Mouse (Mus musculus): ENCODE measurements around the gene Srd5a1. TPM values are rescaled to one million over a fixed set of nuclear protein-coding genes. Genes with fewer than 3 reads are reported as not detected.

Srd5a1 gene
- polyA plus RNA-seq, 1 experiment from 2014 or later, result 27.9 TPM

DNA sequence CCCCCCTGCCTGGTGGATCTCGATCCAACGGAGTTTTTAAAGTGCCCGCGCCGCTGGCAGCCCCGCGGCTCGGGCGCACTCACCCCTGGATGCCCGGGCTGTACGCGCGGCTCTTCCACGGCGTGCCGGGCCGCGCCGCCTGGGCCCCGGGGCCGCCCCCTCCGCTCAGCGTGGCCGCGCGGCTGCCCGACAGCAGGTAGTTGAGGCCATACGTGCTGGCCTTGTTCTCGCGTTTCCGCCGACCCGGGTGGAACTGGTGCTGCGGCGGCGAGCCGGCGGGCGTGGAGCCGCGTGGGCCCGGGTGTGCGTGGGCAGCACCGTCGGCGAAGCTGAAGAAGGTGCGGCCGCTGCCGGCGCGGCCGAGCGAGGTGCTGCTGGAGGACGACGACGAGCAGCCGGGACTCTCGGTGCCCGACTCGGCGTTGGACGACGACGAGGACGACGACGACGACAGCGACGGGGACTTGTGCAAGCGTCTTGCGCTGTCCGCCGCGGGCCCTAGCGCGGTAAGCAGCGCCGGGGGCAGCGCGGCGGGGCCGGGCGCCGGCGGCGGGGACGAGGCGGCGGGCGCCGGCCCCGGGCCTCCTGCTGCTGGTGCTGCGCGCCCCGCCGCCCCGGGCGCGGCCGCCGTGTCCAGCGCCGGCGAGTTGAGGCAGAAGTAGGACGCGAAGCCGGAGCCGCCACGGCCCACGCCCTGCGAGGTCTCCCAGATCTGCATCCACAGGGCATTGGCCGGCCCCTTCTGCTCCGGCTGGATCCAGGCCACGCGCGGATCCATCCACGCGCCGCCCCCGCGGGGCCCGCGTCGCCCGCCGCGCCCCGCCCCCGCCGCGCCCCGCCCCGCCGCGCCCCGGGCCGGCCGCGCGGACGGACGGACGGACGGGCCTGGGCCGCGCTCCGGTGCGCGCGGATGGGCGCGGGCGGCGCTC is 77.6 kb downstream of the Srd5a1 start, which contains the start of gene Nsun2:
Gene Nsun2 (plus strand): TSS at position 342 of the 929 bp plus-strand sequence.
- Histone ChIP-seq H3K4me1 (replicated peaks) (peaks cover 54% of the 10 kb centered on the region), H3K9me3 (no peaks in the 10 kb centered on the region), H3K4me2 (peak within 1 kb of the TSS; percentile 96), H3K27ac (replicated peaks) (peak within 1 kb of the TSS; percentile 96), H3K36me3 (no peaks in the 10 kb centered on the region), H3K9ac (peak within 1 kb of the TSS; percentile 76), H3K27me3 (no peaks in the 10 kb centered on the region), H3K4me3 (peak within 1 kb of the TSS; percentile 72)
- peak; percentile 19 for ATAC-seq (ENCODE audit: low FRiP score, low read depth)
- WGBS, result under 1% methylated on average over 92 of the region's 155 CpGs

DNA sequence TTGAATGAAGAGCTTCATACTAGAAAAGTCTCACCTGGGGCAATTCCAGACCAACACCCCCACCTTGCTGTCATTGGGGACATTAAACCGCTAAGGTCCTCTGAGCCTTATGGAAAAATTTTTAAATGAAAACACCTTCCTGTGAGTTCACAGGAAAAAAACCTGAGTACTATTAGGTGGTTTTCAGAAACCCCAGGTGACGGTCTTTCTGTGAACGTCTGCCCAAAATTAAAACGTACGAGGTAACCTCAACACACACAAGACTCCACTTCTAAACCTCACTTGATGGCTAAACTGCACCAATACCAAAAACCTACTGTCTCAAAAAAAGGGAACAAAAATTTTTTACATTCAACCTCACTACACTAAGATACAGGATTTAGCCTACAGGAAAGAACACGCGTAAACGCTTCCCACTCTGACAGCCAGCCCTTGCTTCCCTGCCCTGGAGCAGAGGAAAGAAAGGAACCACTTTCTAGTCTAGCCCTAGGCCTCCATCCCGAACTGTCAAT is 78.3 kb downstream of the Srd5a1 start:
- Histone ChIP-seq H3K36me3 (no peaks in the 10 kb centered on the region), H3K9ac (peak overlapping the region; percentile 76), H3K27ac (replicated peaks) (peak overlapping the region; percentile 96), H3K27me3 (no peaks in the 10 kb centered on the region), H3K4me2 (peak overlapping the region; percentile 96), H3K4me1 (replicated peaks) (peaks cover 58% of the 10 kb centered on the region), H3K9me3 (no peaks in the 10 kb centered on the region), H3K4me3 (peak overlapping the region; percentile 72)
- WGBS, result under 1% methylated on average over 9 of the region's 9 CpGs
- no peak for ATAC-seq (ENCODE audit: low FRiP score, low read depth)

DNA sequence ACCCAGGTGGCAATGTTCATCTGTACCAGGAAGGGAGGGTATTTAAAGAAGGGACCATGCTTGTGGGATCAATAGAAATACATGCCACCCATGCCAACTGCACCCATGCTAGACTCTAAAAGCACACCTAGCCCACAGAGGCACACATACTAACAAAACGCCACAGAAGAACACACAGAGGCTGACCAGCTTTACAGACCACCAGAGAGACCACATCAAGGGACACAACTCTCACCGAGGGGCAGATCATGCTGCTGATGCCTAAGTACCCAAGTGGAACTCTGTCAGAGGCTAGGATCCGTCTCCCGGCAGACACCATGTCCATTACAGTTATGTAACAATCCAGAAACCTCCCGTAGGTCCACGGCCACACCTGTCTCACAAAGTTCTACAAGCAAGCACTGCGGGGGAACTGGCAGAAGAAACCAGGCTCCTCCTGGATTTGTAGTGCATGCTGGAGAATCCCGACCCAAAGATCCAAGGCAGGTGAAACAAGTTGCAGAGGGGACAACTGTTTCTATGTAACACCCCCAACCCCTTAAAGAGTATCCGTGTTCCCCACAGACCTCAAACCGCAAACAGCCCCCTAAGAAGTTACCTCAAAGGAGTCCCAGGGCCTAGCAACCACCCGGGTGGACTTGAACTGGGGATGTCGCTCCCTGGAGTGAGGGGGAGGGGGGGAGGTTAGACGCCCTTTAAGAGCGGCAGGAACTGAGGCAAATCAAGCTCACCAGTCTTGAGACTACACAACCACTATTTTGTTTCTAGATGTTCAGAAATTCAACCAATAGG is 78.9 kb downstream of the Srd5a1 start:
- ATAC-seq (ENCODE audit: low FRiP score, low read depth), result no peak
- H3K9ac ChIP-seq, result peak overlapping the region; percentile 76
- H3K4me2 ChIP-seq, result peak overlapping the region; percentile 96
- WGBS, result 19% methylated on average over 14 of the region's 14 CpGs
- H3K36me3 ChIP-seq, result no peaks in the 10 kb centered on the region
- peaks cover 65% of the 10 kb centered on the region for H3K4me1 ChIP-seq (replicated peaks)
- H3K4me3 ChIP-seq, result peak overlapping the region; percentile 72
- H3K9me3 ChIP-seq, result no peaks in the 10 kb centered on the region
- no peak overlapping the region for H3K27ac ChIP-seq (replicated peaks)
- H3K27me3 ChIP-seq, result no peaks in the 10 kb centered on the region

DNA sequence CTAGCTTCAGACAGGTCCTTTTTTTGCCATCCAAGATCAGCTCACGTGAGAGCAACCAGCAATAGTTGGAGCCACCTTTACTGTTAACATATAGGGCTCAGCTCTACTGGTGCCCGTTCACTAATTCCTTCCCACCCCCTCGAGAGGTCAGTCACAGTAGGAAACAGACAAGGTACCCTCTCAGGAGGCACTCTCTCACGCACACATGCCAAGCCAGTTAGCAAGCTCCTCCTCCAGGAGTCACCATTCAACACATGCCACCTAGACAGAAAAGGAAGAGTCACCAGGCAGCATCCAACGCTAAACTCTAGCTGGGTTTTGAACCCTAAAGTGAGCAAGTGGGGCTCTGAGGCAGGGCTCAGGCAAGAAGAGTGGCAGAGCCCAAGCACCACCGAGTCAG is 79.8 kb downstream of the Srd5a1 start:
- no peaks in the 10 kb centered on the region for H3K27me3 ChIP-seq
- peak overlapping the region; percentile 72 for H3K4me3 ChIP-seq
- H3K9ac ChIP-seq, result peak overlapping the region; percentile 76; the same call in 1 of the 2 replicates
- ATAC-seq (ENCODE audit: low FRiP score, low read depth), result no peak
- no peaks in the 10 kb centered on the region for H3K9me3 ChIP-seq
- H3K4me1 ChIP-seq (replicated peaks), result peaks cover 73% of the 10 kb centered on the region
- 44% methylated on average over 6 of the region's 6 CpGs for WGBS
- H3K36me3 ChIP-seq, result no peaks in the 10 kb centered on the region
- H3K4me2 ChIP-seq, result peak overlapping the region; percentile 96
- no peak overlapping the region for H3K27ac ChIP-seq (replicated peaks)

DNA sequence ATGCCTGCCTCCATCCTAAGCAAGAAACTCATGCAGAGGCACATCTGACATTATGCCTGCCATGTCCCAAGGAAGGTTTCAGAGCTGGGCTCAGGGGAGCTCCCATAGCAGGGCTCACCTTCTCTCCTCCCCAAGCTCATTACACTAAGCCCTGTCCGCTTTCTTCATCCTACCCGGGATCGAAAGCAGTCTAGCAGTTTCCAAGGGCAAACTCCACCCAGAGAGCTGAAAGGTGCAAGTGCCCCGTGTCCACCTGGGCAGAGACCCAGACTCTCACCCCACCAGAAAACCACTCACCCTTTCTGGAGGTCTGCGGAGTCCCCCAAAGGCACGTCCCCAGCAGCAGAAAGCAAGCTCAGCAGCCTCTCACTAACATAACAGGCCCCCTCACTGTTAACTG is 80.3 kb downstream of the Srd5a1 start:
- peak overlapping the region; percentile 96 for H3K4me2 ChIP-seq
- no peaks in the 10 kb centered on the region for H3K27me3 ChIP-seq
- H3K4me3 ChIP-seq, result peak overlapping the region; percentile 72
- H3K9me3 ChIP-seq, result no peaks in the 10 kb centered on the region
- peak overlapping the region; percentile 76; the same call in 1 of the 2 replicates for H3K9ac ChIP-seq
- 83% methylated on average over 6 of the region's 6 CpGs for WGBS
- H3K36me3 ChIP-seq, result no peaks in the 10 kb centered on the region
- H3K4me1 ChIP-seq (replicated peaks), result peaks cover 73% of the 10 kb centered on the region
- H3K27ac ChIP-seq (replicated peaks), result no peak overlapping the region
- no peak for ATAC-seq (ENCODE audit: low FRiP score, low read depth)

DNA sequence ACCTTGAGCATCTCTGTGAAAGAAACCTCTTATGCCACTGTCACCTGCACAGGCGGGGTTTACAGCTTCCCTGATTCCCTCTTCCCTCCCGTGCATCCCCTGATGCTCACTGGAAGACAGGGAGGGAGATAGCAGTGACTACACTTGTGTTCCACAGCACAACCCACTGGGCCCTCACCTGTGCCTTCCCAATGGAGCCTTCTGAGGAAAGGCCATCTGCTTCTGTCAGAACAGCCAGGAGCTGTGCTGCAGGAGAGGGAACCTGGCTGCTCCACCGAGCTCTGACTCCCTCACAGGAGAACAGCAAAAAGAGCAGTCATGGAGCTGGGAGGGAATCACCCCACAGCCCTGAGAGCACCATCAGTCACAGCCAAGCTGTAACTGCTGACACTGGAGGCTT is 81.1 kb downstream of the Srd5a1 start:
- Histone ChIP-seq H3K4me2 (peak overlapping the region; percentile 96), H3K27ac (replicated peaks) (no peak overlapping the region), H3K36me3 (no peaks in the 10 kb centered on the region), H3K4me1 (replicated peaks) (peaks cover 72% of the 10 kb centered on the region), H3K27me3 (no peaks in the 10 kb centered on the region), H3K9ac (no peak overlapping the region), H3K9me3 (no peaks in the 10 kb centered on the region), H3K4me3 (no peak overlapping the region)
- ATAC-seq (ENCODE audit: low FRiP score, low read depth), result no peak
- WGBS, result 73% methylated on average over 3 of the region's 3 CpGs

DNA sequence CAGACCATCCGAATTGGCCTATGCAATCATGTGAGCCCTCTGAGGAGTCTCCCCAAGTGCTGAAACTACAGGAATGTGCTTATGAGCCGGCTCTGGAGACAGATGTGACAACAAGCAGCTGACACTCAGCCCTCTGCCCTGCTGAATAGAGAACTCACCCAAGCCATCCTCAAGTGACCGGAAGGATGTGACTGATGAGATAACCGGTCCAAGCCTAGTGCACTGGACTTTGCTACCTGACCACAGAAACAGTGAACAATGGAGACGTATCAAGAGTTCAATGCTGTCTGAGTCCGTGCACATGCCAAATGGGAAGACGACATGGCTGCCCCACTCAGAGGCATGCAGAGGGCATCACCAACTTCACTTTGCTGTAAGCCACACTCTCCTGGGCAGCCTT is 82.7 kb downstream of the Srd5a1 start:
- H3K9ac ChIP-seq, result no peak overlapping the region
- H3K9me3 ChIP-seq, result no peaks in the 10 kb centered on the region
- H3K4me2 ChIP-seq, result no peak overlapping the region
- no peak overlapping the region for H3K4me3 ChIP-seq
- 76% methylated on average over 7 of the region's 7 CpGs for WGBS
- H3K27me3 ChIP-seq, result no peaks in the 10 kb centered on the region
- H3K4me1 ChIP-seq (replicated peaks), result peaks cover 87% of the 10 kb centered on the region
- no peaks in the 10 kb centered on the region for H3K36me3 ChIP-seq
- no peak for ATAC-seq (ENCODE audit: low FRiP score, low read depth)
- H3K27ac ChIP-seq (replicated peaks), result no peak overlapping the region

DNA sequence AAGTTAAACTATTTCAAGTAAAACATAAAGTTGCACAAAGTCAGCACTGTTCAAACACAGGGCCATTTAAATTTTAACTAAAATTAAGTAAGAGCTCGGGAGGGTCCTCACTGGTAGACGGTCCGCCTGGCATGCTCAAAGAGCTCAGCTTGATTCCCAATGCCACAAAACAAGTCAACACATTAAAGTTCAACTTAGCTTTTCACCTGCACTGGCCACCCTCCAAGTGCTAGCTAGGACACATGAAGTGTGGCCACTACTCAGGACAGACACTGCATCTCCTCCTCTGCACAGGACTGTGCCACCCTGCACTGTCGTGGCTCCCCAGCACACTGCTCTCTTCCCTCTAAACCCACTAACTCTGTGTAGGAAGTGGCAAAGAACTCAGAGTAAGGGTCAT is 85.4 kb downstream of the Srd5a1 start:
- ATAC-seq (ENCODE audit: low FRiP score, low read depth), result no peak
- WGBS, result 50% methylated on average over 4 of the region's 4 CpGs
- H3K9ac ChIP-seq, result no peak overlapping the region

DNA sequence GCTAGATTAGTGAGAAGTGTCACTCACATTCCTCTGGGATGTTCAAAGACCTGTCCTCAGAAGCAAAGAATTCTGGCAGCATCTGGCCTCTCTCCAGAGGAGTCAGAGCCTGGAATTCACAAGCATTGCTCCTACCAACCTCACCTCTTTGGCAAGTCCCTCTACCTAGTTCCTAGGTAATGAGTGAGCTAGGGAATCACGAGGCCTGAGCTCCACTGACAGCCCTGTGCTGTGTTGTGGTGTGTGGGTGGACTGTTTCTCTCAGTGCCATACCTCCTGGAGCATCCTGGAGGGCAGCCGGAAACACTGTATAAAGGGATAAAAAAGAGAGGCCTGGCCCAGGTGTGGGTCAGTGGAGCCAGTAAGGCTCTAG is 87.1 kb downstream of the Srd5a1 start:
- H3K4me1 ChIP-seq (replicated peaks), result peaks cover 78% of the 10 kb centered on the region
- ATAC-seq (ENCODE audit: low FRiP score, low read depth), result no peak
- no peak overlapping the region for H3K4me2 ChIP-seq
- no peaks in the 10 kb centered on the region for H3K36me3 ChIP-seq
- no peaks in the 10 kb centered on the region for H3K9me3 ChIP-seq
- WGBS, result 77% methylated on average over 2 of the region's 2 CpGs
- H3K4me3 ChIP-seq, result no peak overlapping the region
- no peaks in the 10 kb centered on the region for H3K27me3 ChIP-seq
- no peak overlapping the region for H3K9ac ChIP-seq
- H3K27ac ChIP-seq (replicated peaks), result no peak overlapping the region

More for the DNA sequence above, 85.4 kb downstream of the Srd5a1 start:
- H3K9me3 ChIP-seq, result no peaks in the 10 kb centered on the region
- peaks cover 93% of the 10 kb centered on the region for H3K4me1 ChIP-seq (replicated peaks)
- no peak overlapping the region for H3K27ac ChIP-seq (replicated peaks)
- no peak overlapping the region for H3K4me3 ChIP-seq
- H3K36me3 ChIP-seq, result no peaks in the 10 kb centered on the region
- no peak overlapping the region for H3K4me2 ChIP-seq
- no peaks in the 10 kb centered on the region for H3K27me3 ChIP-seq

Other genes with a start within 250 kb of the Srd5a1 start
- 73.5 and 74.6 TPM in 2 replicates for gene Nsun2, start 77.7 kb downstream of the Srd5a1 start, polyA plus RNA-seq (2015; fragmentation: Nextera tagmentation; extraction: Ambion mirVana)
- gene Tent4a, start 76.8 kb downstream of the Srd5a1 start, polyA plus RNA-seq (2015; fragmentation: Nextera tagmentation; extraction: Ambion mirVana), result 7.1 and 7.3 TPM in 2 replicates
- 30.5 and 32.0 TPM in 2 replicates for gene Ube2ql1, start 128.4 kb upstream of the Srd5a1 start, polyA plus RNA-seq (2015; fragmentation: Nextera tagmentation; extraction: Ambion mirVana)
- 139 TPM in 2 replicates for gene Med10, start 191.0 kb upstream of the Srd5a1 start, polyA plus RNA-seq (2015; fragmentation: Nextera tagmentation; extraction: Ambion mirVana)

Measured in hindbrain, embryonic 15.5 days (tissue).